Mouse (Mus musculus): Measurements from ENCODE around the gene Gm28230.

Gm28230 gene

DNA sequence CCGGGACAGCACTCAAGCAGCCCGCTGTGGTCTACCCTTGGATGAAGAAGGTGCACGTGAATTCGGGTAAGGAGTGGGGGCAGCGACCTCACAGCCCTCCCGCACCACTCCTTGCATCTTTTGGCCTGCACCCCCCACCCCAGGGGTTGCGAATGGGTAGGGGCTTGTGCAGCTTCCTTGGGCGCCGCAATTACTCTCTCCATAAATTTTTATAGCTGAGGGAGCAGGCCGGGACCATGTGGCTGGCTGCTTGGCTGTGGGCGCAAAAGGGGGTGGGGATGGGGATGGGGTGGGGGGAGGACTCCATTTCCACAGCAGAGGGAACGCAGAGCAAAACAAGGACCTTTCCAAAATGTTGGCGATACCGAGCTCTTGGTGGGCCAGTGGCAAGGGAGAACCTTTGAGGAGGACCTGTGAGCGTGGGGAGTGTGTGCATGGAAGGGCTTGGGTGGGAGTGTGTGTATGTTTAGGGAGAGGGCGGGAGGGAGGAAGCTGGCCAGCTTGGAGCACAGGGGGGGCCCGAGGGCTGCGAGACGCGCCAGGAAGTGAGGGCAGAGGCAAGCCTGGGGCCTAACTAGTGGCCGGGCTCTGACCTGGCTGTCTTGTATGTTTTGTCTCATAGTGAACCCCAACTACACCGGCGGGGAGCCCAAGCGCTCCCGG is 1.2 kb downstream of the Gm28230 start:
- DNase-seq: no peak

DNA sequence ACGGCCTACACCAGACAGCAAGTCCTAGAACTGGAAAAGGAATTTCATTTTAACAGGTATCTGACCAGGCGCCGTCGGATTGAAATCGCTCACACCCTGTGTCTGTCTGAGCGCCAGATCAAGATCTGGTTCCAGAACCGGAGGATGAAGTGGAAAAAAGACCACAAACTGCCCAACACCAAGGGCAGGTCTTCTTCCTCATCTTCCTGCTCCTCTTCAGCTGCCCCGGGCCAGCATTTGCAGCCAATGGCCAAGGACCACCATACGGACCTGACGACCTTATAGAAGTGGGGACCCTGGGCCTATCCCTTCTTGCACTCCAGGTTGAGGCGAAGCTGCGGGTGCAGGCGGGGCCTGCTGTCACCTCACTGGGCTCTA is 1.8 kb downstream of the Gm28230 start:
- DNase-seq: no peak

DNA sequence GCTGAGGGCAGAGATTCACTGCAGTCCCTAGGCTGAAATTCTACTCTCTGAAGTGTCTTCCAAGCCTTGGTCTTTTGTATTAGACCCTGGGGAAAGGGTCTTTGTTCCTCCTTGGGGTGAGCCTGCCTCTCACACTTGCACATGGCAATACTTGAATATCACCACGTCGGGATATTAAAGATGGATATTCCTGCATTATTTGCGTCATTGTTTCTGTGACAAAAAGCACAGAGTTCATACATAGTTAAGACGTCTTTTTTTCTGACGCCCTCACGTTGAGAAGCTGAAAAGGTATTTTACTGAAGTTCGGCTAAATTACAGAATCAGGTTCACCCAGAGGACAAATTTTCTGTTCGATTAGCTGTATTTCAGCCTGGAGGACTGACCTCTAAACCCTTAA is 3.8 kb downstream of the Gm28230 start:
- DNase-seq: no peak

DNA sequence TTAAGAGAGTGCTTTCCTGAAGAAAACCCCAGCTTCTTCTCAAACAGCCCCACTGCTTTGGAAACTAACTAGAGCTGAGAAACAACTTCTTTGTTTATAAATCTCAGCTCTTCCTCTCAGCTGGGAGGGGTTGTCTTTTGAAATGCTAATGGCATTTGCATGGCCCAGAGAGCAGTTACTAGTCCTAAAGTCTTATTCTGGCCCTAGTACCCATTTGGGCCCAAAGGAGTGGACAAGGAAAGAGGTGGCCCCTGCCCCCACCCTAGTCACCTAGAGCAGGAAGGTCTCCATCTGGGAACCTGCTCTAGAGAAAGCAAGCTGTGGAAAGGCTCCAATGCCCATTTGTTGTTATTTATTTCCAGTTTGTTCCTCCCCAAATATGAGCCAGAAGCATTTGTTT is 4.5 kb downstream of the Gm28230 start:
- DNase-seq: no peak

DNA sequence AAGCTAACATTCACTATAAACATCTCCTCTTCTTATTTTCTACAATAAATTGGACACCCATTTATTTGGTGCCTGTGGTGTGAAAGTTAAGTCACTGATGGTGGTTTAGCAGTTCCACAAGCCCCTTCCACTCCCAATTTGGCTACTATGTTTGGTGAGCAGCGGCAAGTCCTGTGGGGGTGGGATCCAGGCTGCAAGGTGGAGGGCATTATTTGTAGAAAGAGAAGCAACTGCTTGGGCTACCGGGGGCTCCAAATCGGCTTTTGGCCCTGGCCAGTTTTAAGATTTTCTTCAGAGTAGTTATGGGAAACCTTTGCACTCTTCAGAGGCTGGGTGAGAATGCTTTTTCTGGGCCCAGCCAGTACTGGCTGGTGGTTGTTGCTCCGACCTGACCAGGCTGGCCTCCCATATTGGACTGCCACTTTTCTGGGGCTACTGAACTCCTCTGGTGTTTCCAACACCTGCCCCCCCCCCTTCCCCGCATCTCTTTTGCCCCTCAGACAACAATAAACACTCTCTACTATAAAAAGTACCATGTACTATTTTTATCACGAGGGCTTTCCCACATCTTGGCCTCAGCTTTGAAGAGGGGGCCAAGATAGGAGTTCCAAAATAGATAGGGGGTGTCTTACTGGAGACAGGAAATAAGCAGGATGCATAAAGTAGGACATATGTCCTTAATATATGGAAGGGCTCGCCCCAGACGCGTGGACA is 5.4 kb downstream of the Gm28230 start:
- DNase-seq: no peak

DNA sequence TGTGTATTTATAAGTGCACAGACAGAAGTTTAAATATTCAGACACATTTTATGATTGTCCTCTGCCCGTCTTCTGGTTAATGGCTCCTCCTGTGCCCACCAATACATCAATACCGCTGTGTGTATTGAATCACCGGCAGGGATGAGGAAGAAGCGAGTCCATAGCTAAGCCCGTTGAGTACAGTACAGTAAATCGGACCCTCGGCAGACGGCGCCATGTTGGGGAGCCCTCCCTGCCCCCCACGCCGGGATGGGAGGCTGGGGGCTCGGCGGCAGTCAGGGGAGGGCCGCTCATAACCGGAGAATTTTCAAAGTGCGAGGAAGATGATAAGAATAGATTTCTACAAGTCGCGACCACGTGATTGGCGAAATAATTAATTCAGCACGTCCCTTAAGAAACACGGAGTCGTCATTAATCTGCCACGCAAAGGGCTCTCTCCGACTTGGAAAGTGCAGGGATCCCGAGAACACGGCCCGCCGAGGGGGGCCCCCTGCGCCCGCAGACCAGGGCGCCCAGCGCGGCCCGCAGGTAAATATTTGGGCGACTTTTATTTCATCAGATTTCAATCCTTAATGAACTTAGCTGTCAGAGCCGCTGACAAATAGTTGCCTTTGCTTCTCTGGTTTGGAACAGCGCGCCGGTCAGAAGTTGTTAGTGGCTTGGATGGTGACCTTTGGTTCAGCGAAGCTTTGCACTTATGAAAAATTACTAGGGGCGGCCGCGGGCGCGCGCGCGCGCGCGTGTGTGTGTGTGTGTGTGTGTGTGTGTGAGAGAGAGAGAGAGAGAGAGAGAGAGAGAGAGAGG is 6.2 kb downstream of the Gm28230 start:
- DNase-seq: no peak

DNA sequence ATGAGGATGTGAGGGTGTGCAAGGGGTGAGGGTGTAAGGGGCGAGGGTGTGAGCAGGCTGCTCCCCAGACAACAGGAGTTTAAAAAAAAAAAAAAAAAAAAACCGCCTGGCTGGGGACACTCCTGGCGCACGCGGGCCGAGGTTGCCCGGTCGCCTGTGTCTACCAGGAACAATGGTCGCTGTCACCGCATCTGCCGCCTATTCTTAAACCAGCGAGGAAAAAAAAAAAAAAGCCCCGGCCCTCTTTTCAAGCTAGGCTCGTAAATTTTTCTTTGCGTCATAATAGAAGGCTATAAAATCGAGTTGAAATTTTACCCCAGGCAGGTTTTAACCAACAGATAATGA is 6.8 kb downstream of the Gm28230 start:
- DNase-seq: no peak

DNA sequence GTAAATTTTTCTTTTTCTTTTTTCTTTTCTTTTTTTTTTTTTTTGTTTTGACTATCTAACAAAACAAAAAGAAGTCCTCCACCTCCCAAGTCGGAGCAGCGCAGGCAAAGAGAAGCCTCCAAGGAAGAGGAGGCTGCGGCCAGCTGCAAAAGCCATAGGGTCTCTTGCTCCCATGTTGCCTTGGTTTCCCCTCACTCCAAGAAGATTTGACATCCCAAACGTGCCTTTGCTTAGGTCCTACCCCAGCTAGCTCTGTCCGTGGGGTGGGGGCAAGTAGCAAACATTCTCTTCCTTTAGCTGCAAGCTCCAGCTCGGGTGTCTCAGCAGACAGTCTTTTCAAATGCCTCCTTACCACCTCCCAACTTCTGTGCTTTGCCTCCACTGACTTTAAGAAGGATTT is 7.2 kb downstream of the Gm28230 start:
- DNase-seq: no peak

DNA sequence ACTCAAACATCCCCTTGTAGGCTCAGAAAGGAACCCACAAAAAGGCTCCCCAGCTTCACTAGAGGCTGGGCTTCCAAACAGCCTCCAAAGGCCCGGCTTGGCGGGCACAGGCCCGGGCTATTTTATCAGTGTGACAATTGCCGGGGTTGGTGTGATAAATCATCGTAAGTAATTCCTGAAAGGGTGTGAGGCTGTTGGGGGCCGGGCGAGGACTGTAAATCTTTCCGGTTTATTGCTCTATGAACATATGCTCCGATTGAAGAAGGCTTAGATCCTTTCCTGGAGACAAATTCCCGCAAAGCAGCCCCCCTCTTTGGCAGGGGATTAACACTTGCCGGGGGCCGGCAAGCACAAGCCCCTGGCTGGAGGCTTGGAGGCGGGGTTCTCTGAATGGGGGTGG is 7.9 kb downstream of the Gm28230 start:
- DNase-seq: no peak

DNA sequence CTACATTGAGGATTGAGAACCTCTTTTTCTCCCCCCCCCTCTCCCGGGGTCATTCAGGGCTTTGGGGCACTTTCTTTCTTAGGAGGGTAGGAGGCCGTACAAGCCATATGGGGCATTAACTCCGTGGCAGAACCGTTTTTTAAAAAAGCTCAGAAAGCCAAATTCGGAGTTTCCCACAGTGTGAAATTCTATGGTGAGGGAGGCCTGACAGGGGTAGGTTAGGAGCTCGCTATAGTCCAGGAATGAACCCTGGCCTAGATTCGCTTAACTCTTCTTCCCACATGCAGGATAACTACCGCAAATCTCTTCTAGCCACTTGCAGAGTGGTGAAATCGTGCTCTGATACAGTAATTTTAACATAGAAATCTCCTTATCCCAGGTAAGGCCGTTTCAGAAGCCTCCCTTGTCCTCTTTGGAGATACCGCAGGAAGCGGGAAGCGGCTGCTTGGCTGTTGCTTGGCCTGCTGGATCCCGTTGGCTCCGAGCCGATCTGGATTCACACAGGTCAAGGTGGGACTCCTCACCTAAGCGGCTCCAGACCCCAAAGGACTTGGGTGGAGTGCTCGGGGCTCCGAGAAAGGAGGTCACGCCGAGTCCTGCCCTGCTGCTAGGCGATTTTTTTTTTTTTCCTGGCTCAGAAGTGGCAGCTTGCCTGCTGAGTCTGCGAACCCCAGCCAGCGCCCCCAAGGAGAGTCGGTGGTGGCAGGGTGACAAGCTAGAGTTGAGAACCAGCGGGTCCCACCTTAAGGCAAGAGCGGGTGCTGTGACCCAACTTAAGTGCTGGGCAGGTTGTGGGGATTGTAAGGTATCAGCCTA is 8.7 kb downstream of the Gm28230 start:
- no peak for DNase-seq

DNA sequence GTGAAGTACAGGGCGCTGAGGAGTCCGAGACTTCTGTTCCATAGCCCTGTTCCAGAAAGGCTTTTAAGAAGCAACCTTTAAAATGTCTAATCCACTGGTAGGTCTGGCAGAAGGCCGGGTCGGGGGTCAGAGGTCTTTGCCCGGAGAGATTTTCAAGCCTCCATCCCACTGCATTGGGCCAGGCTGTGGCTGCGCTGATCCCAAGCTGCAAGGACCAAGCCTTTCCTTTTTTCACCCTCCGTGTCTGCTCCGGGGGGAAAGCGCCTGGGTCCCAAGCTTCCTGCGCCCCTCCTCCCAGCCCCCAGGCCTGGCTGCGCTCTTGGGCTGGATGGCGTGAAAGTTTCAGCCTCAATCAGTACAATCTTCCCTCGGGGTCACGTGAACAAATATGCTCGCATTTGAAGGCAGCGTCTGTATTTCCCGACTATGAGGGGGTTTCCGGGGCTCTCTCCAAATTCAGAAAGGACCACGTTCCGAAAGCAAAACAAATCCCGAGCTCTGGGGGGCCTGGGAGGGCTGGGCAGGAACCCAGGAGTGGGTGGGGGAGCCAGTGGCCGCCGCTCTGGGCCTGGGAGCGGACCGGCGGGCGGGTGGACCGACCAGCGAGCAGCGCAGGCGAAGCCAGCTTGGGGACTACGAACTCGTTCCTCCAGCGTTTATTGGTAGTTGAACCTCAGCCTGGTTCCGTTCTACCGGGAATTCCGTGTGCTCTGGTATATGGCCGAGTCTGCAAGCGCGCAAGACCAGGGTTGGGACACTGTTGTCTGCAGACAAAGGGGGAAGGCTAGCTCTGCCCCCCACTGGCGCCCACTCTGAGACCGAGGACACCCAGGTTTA is 9.5 kb downstream of the Gm28230 start:
- DNase-seq: no peak

DNA sequence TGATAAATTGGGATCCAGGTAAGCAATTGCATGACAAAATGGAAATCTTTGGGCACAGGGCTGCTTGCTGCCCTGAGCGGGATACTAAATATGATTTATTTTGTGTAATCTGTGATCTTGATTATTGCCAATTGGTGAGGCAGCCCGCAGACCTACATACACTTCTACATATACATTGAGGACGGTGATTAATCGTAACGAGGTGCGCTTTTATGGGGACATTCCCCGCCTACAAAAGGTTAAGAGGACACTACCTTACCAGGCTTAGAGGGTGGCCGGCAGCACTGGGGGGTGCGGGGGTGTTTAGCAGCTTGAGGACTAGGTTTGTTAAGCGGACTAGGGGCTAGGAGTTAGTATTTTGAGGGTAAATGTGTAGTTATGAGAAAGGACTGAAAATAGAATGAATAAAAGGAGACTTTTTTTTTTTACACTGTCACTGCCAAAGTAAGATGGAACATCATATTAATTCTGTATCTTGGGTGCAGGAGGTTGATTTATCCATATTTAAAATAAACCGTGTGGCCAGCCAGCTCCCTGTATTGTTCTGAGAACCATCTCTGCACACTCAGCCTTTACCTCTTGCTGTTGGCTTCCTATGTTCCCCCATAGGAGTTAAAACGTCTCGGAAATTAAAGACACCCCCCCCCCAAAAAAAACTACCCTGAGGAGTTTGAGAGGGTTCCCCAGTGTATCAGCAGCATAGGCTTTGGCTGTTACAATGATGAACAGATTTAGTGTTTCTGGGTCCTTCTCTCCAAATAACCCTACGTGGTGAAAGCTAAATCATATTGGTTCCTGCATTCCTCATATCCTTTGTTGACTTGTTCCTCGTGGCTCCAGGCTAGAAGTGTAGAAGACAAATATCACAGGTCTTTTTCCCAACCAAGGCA is 10.4 kb downstream of the Gm28230 start:
- no peak for DNase-seq

DNA sequence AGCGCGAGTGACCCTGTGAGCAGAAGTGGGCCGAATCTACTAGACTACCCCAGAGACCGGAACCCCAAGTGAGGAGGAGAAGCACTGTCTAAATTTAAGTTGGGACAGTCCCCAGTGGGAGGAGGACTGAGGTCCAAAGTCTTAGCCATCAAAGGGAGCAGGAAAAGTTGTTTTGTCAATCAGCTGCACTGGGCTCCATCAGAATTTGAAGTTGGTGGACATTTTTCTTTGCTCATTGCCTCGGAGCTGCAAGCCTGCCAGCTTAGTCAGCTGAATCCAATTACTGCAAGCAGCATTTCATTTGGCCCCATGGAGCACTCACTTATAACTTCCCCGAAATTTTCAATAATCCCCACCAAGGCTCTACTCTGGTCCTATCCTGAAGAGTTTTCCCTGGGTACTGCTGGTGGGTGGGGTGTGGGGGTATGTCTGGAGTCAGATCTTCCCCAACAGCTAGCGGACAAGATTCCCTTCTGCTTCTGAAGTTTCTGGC is 11.1 kb downstream of the Gm28230 start:
- DNase-seq: no peak

DNA sequence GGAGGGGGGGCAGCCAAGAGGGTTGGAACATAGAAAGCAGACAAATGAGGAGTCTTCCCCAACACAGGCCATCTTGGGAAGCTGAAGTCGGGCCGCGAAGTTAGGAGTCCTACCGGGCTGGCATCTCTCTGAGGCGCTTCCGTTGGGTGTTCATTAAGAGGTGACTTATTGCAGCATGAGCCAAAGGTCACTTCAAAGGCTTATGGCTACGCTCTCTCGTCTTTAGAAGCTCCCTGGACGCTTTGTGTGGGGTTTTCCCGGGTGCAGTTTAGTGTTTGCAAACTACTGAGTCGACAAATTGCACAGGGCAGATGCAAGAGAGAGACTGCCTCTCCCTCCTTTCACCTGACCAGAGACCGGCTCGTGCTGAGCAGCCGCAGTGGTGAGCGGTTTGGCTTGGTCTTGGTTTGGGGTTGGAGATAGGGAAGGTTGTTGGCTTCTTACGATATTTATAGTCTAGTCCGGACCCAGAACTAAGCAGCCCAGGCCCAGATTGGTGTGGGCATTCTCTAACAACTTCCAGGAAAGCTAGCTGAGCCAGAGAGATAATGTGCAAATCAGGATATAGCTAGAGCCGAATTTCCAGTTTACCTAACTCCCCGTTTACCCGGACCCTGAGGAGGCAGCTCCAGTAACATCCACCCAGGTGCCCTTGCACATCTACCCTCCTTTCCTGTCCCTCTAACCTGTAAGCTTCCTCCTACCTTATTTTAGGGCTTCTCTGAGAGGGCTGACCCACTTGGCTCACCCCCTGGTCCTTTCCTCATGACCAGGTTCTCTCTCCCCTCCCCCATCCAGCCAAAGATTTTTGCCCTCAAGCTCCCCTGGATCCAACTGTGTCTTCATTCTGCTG is 12.3 kb downstream of the Gm28230 start:
- no peak for DNase-seq

DNA sequence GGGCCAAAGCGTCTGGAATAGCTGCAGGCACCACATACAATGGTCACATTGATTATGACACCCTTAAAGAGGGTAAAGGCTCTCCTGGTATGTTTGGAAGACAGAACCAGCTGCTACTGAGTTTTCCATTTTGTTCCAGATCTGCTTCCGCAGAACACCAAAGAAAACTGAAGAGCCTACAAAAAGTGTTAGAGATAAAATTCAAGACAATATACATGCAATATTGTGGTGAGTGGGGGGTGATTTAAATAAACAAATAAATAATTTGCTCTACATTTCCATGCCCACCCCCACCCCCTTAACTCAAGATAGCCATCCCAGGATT is 12.9 kb downstream of the Gm28230 start:
- DNase-seq: no peak

DNA sequence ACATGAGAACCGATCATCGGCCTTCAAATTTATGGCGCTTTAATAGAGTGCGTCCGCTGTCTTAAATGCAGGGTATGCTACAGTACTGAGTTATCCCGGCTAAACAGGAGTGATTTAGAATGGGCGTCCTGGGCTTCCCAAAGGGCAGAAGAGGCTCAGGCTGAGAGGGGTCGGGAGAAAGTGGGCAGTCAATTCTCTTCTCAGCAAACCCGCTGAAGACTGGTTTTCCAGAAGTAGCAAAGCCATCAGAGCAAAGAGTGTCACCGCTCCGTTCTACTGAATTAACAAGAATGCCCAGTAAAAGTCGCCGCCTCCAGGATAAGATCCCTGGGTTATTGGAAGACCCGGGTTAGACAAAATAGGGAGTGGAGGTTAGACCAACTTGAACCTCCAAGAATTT is 13.3 kb downstream of the Gm28230 start:
- no peak for DNase-seq

DNA sequence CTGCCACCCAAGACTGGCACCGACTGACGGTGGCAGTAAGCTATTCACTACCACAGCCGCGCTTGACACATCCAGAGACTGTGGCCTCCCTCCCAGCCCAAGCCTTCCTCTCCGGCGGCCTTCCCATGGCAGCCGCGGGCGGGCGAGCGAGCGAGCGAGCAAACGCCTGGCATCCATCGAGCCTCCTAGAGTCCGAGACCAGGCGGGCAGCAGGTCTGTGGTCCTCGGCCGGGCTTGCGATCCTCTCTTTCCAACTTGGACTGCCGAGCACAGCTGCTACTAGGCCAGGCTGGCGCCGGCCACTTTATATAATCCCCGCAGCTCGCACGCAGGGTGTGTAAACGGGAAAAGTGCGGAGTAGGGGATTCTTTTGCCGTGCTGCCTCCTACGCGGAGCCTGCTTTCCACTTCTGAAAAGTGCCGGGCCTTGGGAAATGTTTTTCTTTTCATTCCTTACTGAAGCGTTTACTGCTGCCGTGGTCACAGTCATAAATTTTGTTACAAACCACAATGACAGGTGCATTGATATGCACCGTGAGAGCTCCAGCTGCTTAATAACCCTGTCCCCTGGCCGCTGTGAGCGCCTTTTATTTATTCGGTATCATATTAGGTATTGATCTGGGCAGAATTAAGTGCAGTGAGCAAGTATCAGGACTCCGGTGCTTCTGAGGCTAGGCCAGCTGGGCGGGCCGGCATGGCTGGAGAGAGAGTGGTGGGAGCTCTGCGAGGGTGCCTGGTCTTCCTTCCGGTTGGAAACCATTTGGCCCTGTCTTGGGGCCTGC is 14.0 kb downstream of the Gm28230 start:
- DNase-seq: no peak

DNA sequence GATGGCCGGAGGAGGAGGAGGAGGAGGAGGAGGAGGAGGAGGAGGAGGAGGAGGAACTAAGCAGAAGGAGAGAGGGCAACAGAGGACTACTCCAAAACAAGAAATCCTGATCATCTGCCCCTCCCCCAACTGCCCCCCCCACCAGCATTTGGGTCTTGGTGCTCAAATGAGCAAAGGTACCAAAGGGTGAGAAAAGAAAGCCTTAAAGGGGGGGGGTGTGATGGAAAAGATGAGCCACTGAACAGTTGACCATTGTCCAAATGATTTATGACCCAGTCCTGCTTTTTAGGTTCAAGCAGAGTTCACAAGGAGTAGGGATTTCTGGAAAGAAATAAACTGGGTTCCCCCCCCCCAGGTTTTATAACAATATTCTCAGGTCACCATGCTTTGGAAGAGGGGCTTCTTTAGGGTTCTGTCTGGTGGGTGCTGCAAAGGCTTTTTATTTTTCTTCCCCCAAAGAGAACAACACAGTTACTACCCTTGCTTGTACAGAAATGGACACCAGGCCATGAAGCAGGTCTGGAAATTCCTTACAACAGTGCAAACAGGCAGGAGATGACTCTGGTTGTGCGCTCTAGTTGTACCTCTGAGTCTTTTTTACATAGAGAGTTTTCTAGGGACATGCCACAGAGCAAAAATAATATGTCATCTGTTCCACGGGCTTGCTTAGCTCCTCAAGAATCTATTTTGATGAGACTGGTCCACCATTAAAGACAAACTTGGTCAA is 14.9 kb downstream of the Gm28230 start:
- no peak for DNase-seq

DNA sequence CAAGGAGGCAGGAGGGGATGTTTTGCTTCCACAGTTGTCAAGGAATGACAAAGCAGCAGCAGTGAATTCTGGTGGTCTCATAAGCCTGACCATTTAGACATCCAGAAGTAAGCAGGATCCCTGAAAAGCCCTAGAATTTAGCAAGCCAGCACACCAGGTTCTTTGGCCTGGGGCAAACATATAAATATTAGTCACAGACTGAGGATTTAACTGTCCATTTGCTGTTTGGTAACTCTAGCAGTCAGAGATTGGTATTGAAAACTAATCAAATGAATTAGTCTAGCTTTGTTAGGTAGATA is 15.4 kb downstream of the Gm28230 start:
- DNase-seq: no peak

All from lung, postnatal 10 days (tissue).